ENCODE assay signal across 8 mouse cellular contexts in the genomic region with DNA sequence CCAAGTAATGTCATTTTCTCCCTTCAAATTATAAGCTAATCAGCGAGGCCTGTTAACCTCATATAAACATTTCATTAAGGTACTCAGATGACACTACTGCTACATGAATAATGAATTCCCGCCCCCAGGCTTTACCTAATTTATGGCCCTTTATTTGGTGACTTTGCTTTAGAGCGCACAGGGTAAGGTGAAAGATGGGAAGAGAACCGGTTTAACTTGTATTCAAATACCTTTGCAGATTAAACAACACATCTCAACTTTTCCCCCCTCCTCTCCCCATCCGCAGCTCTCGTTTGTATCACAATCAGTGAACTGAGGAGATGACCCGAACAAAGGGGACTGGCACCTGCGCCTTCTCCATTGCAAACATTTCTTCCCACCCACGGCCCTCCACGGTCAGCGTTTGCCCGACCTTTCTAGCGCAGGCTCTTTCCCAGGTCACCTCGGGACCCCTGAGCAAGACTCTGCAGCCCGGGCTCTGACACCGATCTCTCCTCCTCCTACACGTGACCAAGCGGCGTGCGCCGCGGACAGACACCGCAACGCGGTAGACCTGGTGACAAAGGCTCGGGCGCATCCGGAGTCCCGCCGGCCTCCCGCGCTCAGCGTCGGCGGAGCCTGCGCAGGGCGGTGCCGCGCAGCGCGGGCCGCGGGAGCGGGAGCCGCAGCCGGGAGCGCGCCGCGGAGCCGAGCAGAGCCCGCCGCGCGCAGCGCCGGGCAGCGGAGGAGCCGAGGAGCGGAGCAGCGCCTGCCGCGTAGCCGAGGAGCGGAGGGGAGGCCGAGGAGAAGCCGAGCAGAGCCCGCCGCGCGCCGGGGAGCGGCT. TPM values are rescaled to one million over a fixed set of nuclear protein-coding genes. Genes with fewer than 3 reads are reported as not detected.
DNase-seq lines count a peak whose midpoint lies in the region; ATAC-seq and TF ChIP-seq lines count a peak whose summit lies in the region.

Jmjd1c (plus strand) TSS at position 328 of the 823 bp plus-strand sequence.

- peak within 1 kb of the TSS; percentile 99 for H3K27ac ChIP-seq in intestine, embryonic 14.5 days (ENCODE audit: low read depth)
- H3K27ac ChIP-seq in small intestine, adult 2 months (ENCODE audit: insufficient read depth, low read depth, low read length), result peak within 1 kb of the TSS; percentile 98

- H3K4me1 ChIP-seq in intestine, embryonic 14.5 days (replicated peaks; ENCODE audit: control insufficient read depth, insufficient read depth, low read length), result peaks cover 25% of the 10 kb centered on the region
- peaks cover 29% of the 10 kb centered on the region for H3K4me1 ChIP-seq in small intestine, adult 2 months (ENCODE audit: control insufficient read depth, insufficient read depth, insufficient read length, low read length)

- ATAC-seq in intestine, embryonic 14.5 days (replicated peaks; ENCODE audit: low FRiP score, low TSS enrichment, low read depth), result peak; percentile 85

- TF ChIP-seq CTCF in small intestine, adult 2 months (IDR thresholded peaks at IDR 0.05; ENCODE audit: extremely low read depth, insufficient read length, insufficient replicate concordance, low read depth, low read length), result no peak; the same call in 1 of the 2 replicates

- peak within 1 kb of the TSS; percentile 83 for H3K4me2 ChIP-seq in intestine, embryonic 14.5 days (ENCODE audit: low read length)

- peak; percentile 13; the same call in 1 of the 2 replicates for TF ChIP-seq POLR2A in small intestine, adult 2 months (IDR thresholded peaks at IDR 0.05; ENCODE audit: low read depth, low read length)

- 2% methylated on average over 57 of the region's 73 CpGs for WGBS in intestine, embryonic 14.5 days
- under 1% methylated on average over 73 of the region's 73 CpGs for WGBS in small intestine, adult 2 months

- H3K36me3 ChIP-seq in intestine, embryonic 14.5 days (ENCODE audit: control insufficient read depth, insufficient read depth, low read length), result no peaks in the 10 kb centered on the region
- no peaks in the 10 kb centered on the region for H3K36me3 ChIP-seq in small intestine, adult 2 months (ENCODE audit: control insufficient read depth, insufficient read depth, low read length)

- H3K9ac ChIP-seq in intestine, embryonic 14.5 days (ENCODE audit: low read length), result peak within 1 kb of the TSS; percentile 100

- peak within 1 kb of the TSS; percentile 90 for H3K4me3 ChIP-seq in intestine, embryonic 14.5 days (ENCODE audit: low read depth, low read length)
- peak within 1 kb of the TSS; percentile 96 for H3K4me3 ChIP-seq in small intestine, adult 2 months (ENCODE audit: low read depth, low read length)

- DNase-seq in urinary bladder, adult 2 months (ENCODE audit: low spot score), result peak; percentile 77
- DNase-seq in urinary bladder, postnatal 25 days (ENCODE audit: low spot score), result no peak
- peak; percentile 88 for DNase-seq in embryo, embryonic 9.5 days (ENCODE audit: extremely low spot score)
- DNase-seq in gastrocnemius, postnatal 36 days, result peak in 1 of 2 experiments; percentile 51
- peak; percentile 91 for DNase-seq in intestine, embryonic 14.5 days (ENCODE audit: low spot score)
- peak; percentile 85 to 89 for DNase-seq in left cerebral cortex, postnatal 25 days (ENCODE audit: low spot score in 2 of 2)
- DNase-seq in mesoderm, embryonic 11.5 days (ENCODE audit: low read depth, low spot score), result peak; percentile 92

- H3K9me3 ChIP-seq in intestine, embryonic 14.5 days (ENCODE audit: control insufficient read depth, low read length), result 0 out of 2 replicates have a peak, but pooled peaks cover 2% of the 10 kb centered on the region

- H3K27me3 ChIP-seq in intestine, embryonic 14.5 days (replicated peaks; ENCODE audit: control insufficient read depth, insufficient read depth, low read length), result no peaks in the 10 kb centered on the region
- no peaks in the 10 kb centered on the region for H3K27me3 ChIP-seq in small intestine, adult 2 months (ENCODE audit: control insufficient read depth, insufficient read depth, low read length)

- intact Hi-C loops in gastrocnemius, postnatal 36 days (cut with DNase I), result loop anchor here (5.0 kb wide), 1 partner anchor 44 kb away; no protein-coding TSS in a partner anchor
- intact Hi-C loops in left cerebral cortex, postnatal 25 days (cut with DNase I), result loop anchor here (1.0 to 5.0 kb wide), 6 partner anchors 20 to 187 kb away; no protein-coding TSS in a partner anchor

RNA-seq across cellular contexts. Expression of gene Jmjd1c, which starts in this region (rescaled TPM):
- 28.3 and 31.8 TPM in 2 replicates for polyA plus RNA-seq in urinary bladder, adult 2 months (2012; rRNA removed)
- total RNA-seq in gastrocnemius, postnatal 36 days (2021), result 10 to 100 TPM; 20.2 to 21.5 TPM
- polyA plus RNA-seq in intestine, embryonic 14.5 days (2014; fragmentation: Nextera tagmentation; extraction: Ambion mirVana), result 43.6 and 47.5 TPM in 2 replicates
- 10 to 100 TPM; 77.1 to 87.7 TPM for total RNA-seq in left cerebral cortex, postnatal 25 days (2021)
- 8.6 and 22.7 TPM in 2 replicates for polyA plus RNA-seq in small intestine, adult 2 months (2012; rRNA removed)
